Mouse (Mus musculus): ENCODE data around the gene Jund. TPM values are rescaled to one million over a fixed set of nuclear protein-coding genes. Genes with fewer than 3 reads are reported as not detected.

Gene Jund
- polyA plus RNA-seq, 1 experiment from 2014 or later, result 19.6 TPM

DNA sequence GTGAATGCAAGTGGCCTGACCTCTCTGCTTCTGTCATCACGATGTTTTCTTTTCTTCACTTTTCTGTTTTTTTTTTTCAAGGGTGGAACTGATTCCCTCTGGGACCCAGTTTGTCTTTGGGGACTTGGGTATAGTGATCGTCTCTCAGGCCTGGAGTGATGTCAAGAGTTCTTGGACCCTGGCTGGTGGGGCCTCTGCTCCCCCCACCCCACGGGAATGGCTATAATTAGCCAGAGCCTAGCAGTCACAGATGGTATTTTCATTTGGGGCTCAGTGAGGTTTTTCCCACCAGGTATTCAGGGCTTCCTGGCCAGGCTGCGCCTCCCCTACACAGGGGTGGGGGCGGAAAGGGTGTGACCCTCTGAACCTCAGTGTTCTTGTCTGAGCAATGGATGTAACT is 42.9 kb downstream of the Jund start:
- H3K9me3 ChIP-seq (ENCODE audit: low read length), result no peaks in the 10 kb centered on the region
- no peak overlapping the region for H3K4me3 ChIP-seq (ENCODE audit: low read depth, low read length)
- no peaks in the 10 kb centered on the region for H3K36me3 ChIP-seq (replicated peaks; ENCODE audit: insufficient read depth, low read length)
- no peak overlapping the region for H3K9ac ChIP-seq (replicated peaks)
- H3K27ac ChIP-seq (ENCODE audit: low read depth), result no peak overlapping the region
- H3K4me2 ChIP-seq (ENCODE audit: low read depth, low read length), result no peak overlapping the region
- peaks cover 42% of the 10 kb centered on the region for H3K27me3 ChIP-seq (ENCODE audit: insufficient read depth, low read length)
- WGBS (ENCODE audit: insufficient replicate concordance), result 57% methylated on average over 5 of the region's 5 CpGs
- ATAC-seq (no peak), DNase-seq (no peak)
- H3K4me1 ChIP-seq (ENCODE audit: insufficient read depth), result peaks cover 14% of the 10 kb centered on the region
- TF ChIP-seq CTCF (IDR thresholded peaks at IDR 0.05; ENCODE audit: low read depth), result no peak

DNA sequence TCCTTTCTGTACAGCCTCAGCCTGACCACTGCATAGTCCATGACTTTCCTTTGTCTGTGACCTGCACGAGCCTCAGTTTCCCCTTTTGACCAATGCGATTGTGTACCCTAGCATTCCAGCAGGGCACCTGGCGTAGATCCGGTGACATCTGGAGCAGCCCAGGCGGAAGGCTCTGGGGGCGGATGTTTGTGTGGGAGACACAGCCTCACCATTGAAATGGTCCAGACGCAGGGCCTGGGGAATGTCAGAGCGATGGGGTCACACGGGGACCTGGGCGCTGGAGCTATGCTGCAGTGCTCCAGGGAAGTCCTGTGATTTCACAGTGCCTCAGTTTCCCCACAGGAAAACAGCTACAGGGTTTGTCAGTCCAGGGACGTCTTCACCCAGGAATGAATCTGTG is 43.4 kb downstream of the Jund start:
- Histone ChIP-seq H3K4me3 (ENCODE audit: low read depth, low read length) (no peak overlapping the region), H3K9me3 (ENCODE audit: low read length) (no peaks in the 10 kb centered on the region), H3K9ac (replicated peaks) (no peak overlapping the region), H3K36me3 (replicated peaks; ENCODE audit: insufficient read depth, low read length) (no peaks in the 10 kb centered on the region), H3K27me3 (ENCODE audit: insufficient read depth, low read length) (peaks cover 42% of the 10 kb centered on the region), H3K4me1 (ENCODE audit: insufficient read depth) (peaks cover 14% of the 10 kb centered on the region), H3K4me2 (ENCODE audit: low read depth, low read length) (no peak overlapping the region), H3K27ac (ENCODE audit: low read depth) (no peak overlapping the region)
- WGBS (ENCODE audit: insufficient replicate concordance), result 62% methylated on average over 11 of the region's 11 CpGs
- no peak for ATAC-seq
- TF ChIP-seq EP300 (IDR thresholded peaks at IDR 0.05; ENCODE audit: low read depth), result no peak
- TF ChIP-seq CTCF (IDR thresholded peaks at IDR 0.05; ENCODE audit: low read depth), result no peak
- DNase-seq, result no peak

DNA sequence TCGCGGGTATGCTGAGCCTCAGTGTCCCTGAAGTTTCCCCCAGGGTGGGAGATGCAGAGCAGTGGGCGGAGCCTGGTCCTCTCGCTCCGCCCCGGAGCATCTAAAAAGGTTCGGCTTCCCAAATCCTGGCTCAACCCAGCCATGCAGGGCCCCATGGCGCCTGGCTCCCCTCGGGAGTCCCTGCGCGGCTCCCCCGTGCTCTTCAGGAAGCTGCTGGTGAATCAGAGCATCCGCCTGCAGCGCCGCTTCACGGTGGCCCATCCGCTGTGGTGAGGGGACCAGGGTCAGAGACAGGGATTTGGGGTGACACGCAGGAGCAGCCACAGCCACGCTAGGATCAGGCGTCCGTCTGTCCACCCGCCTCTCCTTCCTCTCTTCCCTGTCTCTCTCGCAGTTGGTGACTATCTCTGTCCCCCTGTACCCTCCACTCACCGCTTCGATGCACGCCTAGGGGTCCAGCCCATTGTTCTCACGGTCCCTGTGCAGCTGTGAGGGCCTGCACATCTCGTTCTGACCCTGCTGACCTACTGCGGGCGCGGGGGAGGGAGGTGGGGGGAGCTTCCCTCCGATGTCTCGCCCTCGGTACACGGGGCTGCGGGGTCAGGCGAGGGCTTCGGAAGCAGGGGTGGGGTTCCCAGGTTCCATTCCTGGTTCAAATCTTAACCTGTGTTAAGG is 44.4 kb downstream of the Jund start:
- H3K36me3 ChIP-seq (replicated peaks; ENCODE audit: insufficient read depth, low read length), result no peaks in the 10 kb centered on the region
- ATAC-seq (0 out of 2 replicates have a peak, but pooled peaks have one; percentile 12), DNase-seq (no peak)
- H3K4me3 ChIP-seq (ENCODE audit: low read depth, low read length), result peak overlapping the region; percentile 27; the same call in 1 of the 2 replicates
- H3K4me2 ChIP-seq (ENCODE audit: low read depth, low read length), result peak overlapping the region; percentile 64
- H3K9ac ChIP-seq (replicated peaks), result no peak overlapping the region
- H3K27ac ChIP-seq (ENCODE audit: low read depth), result no peak overlapping the region
- H3K9me3 ChIP-seq (ENCODE audit: low read length), result no peaks in the 10 kb centered on the region
- 10% methylated on average over 37 of the region's 38 CpGs for WGBS (ENCODE audit: insufficient replicate concordance)
- TF ChIP-seq CTCF (IDR thresholded peaks at IDR 0.05; ENCODE audit: low read depth), result no peak
- TF ChIP-seq EP300 (IDR thresholded peaks at IDR 0.05; ENCODE audit: low read depth), result no peak
- peaks cover 42% of the 10 kb centered on the region for H3K27me3 ChIP-seq (ENCODE audit: insufficient read depth, low read length)
- peaks cover 14% of the 10 kb centered on the region for H3K4me1 ChIP-seq (ENCODE audit: insufficient read depth)

DNA sequence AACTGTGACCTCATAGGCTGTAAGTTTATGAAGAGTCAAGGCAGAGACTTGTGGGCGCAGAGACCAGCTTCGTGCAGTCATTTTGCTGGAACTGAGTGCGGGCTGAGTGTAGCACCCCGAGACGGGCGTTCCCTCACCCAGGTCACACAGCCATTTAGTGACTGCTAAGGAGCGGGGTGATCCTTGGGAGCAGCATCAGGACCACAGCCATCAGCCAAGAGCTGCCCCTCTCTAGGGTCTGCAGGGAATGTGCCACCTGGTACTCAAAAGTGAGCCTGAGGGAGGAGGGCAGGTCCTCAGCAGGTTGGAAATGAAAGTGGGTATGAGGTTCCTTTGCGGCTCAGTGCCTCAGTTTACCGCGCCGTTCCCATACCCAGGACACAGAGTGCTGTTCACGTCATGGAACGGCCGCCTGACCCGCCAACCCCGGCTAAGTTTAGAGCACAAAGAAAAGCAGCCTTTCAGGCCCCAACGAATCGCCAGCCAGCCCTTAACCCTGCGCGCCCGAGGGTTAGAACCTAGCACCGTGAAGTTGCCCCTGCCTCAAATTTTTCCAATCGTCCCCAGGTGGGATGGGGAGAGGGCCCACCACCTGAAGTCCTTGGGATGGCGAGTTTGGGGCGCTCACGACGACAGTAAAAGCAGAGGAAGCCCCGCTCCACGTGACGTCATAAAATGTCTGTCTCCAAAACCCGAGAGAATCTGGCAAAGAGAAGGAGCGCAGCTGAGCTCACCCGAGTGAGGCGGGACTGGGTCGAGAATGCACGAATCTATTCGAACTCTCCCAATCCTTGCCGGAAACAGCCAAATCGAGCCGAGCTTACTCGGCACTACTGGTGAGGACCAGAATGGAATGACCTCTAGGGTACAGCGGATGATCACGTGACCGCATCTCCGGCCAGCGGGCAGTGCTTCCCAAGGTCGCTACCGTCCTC is 45.2 kb downstream of the Jund start:
- H3K4me1 ChIP-seq (ENCODE audit: insufficient read depth), result peaks cover 14% of the 10 kb centered on the region
- ATAC-seq (peak; percentile 77), DNase-seq (peak; percentile 64)
- WGBS (ENCODE audit: insufficient replicate concordance), result 6% methylated on average over 48 of the region's 48 CpGs
- no peaks in the 10 kb centered on the region for H3K9me3 ChIP-seq (ENCODE audit: low read length)
- peaks cover 42% of the 10 kb centered on the region for H3K27me3 ChIP-seq (ENCODE audit: insufficient read depth, low read length)
- H3K4me2 ChIP-seq (ENCODE audit: low read depth, low read length), result peak overlapping the region; percentile 64
- no peaks in the 10 kb centered on the region for H3K36me3 ChIP-seq (replicated peaks; ENCODE audit: insufficient read depth, low read length)
- H3K4me3 ChIP-seq (ENCODE audit: low read depth, low read length), result peak overlapping the region; percentile 27
- H3K9ac ChIP-seq (replicated peaks), result peak overlapping the region; percentile 53
- H3K27ac ChIP-seq (ENCODE audit: low read depth), result no peak overlapping the region
- TF ChIP-seq CTCF (IDR thresholded peaks at IDR 0.05; ENCODE audit: low read depth), result no peak
- no peak for TF ChIP-seq EP300 (IDR thresholded peaks at IDR 0.05; ENCODE audit: low read depth)

DNA sequence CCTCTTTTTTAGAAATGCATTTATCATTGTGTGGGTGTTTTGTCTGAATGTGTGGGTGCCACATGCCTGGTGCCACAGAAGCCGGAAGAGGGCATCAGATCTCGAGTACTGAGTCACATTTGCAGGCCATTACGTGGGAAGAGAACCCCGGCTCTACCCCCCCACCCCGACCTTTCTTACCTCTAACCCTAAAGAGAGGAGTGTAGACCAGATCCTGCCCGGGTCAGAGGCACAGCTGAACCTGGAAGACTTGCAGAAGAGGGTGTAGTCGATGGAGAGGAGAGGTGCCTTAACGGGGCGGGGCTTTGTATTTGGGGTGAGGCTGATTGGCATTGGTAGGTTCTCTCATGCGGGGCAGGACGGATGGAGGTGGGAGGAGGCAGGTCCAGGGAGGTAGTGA is 46.1 kb downstream of the Jund start:
- Histone ChIP-seq H3K9me3 (ENCODE audit: low read length) (no peaks in the 10 kb centered on the region), H3K27me3 (ENCODE audit: insufficient read depth, low read length) (peaks cover 46% of the 10 kb centered on the region), H3K4me1 (ENCODE audit: insufficient read depth) (peaks cover 15% of the 10 kb centered on the region), H3K9ac (replicated peaks) (no peak overlapping the region), H3K4me2 (ENCODE audit: low read depth, low read length) (no peak overlapping the region), H3K36me3 (replicated peaks; ENCODE audit: insufficient read depth, low read length) (no peaks in the 10 kb centered on the region), H3K27ac (ENCODE audit: low read depth) (no peak overlapping the region), H3K4me3 (ENCODE audit: low read depth, low read length) (no peak overlapping the region)
- ATAC-seq, result no peak
- TF ChIP-seq EP300 (IDR thresholded peaks at IDR 0.05; ENCODE audit: low read depth) (no peak), CTCF (IDR thresholded peaks at IDR 0.05; ENCODE audit: low read depth) (no peak)
- WGBS (ENCODE audit: insufficient replicate concordance), result 44% methylated on average over 11 of the region's 11 CpGs
- no peak for DNase-seq

DNA sequence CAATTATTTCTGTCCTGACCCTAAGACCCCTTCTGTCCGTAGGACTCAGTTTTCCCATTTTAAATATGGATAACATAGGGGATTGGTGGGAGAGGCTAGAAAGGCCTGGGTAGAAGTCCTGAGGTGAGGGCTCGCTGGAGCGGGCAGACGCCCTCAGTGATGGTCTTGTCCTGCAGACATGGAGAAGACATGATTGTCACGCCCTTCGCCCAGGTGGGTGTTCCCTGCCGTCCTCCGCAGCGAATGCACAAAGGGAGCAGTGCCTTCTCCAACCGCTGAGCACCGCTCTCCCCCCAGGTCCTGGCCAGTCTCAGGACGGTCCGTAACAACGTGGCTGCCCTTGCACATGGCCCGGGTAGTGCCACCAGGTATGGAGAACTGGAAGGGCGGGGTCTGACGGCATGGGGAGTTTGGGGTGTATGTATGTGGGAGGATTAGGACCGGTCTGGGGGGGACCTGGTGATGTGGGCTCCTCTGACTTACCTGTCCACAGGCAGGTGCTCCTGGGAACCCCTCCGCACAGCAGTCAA is 47.0 kb downstream of the Jund start:
- ATAC-seq, result no peak
- H3K4me1 ChIP-seq (ENCODE audit: insufficient read depth), result peaks cover 17% of the 10 kb centered on the region
- peaks cover 46% of the 10 kb centered on the region for H3K27me3 ChIP-seq (ENCODE audit: insufficient read depth, low read length)
- H3K27ac ChIP-seq (ENCODE audit: low read depth), result no peak overlapping the region
- WGBS (ENCODE audit: insufficient replicate concordance), result 61% methylated on average over 19 of the region's 19 CpGs
- no peaks in the 10 kb centered on the region for H3K36me3 ChIP-seq (replicated peaks; ENCODE audit: insufficient read depth, low read length)
- H3K9ac ChIP-seq (replicated peaks), result no peak overlapping the region
- no peaks in the 10 kb centered on the region for H3K9me3 ChIP-seq (ENCODE audit: low read length)
- H3K4me3 ChIP-seq (ENCODE audit: low read depth, low read length), result no peak overlapping the region
- no peak for DNase-seq
- TF ChIP-seq EP300 (IDR thresholded peaks at IDR 0.05; ENCODE audit: low read depth) (no peak), CTCF (IDR thresholded peaks at IDR 0.05; ENCODE audit: low read depth) (no peak)
- H3K4me2 ChIP-seq (ENCODE audit: low read depth, low read length), result no peak overlapping the region
